Mouse (Mus musculus): ENCODE measurements around the gene Gda. TPM values are rescaled to one million over a fixed set of nuclear protein-coding genes. Genes with fewer than 3 reads are reported as not detected.

Gene Gda
- total and polyA plus RNA-seq, 3 experiments = 10.0 to 13.3 (median 11.6) TPM

DNA sequence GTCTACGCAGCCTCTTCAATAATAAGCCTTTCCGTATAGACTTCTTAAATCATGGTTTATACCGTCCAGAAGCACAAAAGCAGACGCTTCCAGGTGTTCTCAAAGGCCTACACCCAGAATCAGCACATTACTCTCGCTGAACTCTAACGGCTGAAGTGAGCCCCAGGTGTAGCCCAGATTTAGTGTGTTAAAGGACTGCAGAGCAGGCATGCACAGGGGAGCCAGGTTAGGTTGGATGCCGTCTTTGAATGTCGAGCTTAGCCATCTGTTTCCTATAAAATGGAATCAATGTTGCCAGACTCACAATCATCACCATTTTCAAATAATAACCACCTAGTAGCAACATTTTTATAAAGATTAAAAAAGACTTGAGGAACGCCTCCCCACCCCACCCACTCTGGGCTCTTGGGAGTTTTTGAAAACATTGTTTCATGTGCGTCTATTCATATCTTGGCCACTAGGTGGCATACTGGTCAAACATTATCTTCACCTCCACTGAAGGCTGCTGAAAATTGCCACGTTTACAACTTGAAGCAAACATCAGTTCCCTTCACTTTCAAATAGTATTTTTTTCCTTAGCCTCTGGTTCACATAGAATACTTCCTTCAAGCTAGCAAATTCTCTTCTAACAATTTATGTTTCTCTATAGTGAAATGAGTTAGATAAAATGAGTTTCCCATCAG is 100.0 kb downstream of the Gda start:
- no peak for DNase-seq

DNA sequence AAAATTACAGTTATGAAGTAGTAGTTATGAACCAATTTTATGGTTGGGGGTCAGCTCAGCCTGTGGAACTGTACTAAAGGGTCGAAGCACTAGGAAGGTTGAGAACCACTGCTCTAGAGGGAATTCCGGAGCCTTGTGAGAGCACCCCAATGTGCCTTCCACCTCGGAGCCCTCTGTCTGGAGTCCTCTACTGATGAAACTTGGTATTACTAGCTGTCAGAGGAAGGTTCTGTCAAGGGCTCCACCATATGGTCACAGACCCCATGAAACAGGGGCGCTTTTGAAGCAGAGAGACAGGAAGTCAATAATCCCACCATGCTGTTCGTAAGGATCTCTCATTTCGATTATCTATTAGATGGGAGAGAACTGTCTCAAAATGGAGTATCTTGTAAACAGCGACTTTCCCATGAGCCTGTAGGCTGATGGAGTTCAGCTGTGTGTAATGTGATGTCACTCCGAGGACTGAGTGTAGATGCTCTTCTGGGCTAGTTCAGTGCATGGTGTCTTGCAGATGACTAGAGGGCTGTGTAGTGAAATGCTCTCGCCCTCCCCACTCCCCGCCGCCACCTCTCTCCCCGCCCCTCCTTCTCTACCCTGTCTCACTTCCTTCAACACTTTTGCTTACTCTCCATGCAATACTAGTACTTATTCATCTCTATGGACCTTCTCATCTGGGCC is 100.7 kb downstream of the Gda start:
- DNase-seq = no peak

DNA sequence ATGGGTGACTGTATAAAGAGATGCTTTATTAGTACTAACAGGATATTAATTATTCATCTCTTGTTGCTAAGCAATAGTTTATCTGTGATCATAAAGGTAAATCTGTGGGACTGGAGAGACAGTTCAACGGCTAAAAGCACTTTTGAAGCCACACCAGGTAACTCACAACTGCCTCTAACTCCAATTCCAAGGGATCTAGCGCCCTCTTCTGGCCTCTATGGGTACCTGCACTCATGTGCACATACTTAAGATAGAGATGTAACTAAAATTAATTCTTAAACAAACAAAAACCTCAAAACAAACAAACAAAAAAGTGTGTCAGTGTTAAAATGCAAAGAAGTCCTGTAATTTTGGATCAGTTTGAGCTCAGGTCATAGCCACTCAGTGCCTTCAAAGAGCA is 101.9 kb downstream of the Gda start:
- DNase-seq = no peak

DNA sequence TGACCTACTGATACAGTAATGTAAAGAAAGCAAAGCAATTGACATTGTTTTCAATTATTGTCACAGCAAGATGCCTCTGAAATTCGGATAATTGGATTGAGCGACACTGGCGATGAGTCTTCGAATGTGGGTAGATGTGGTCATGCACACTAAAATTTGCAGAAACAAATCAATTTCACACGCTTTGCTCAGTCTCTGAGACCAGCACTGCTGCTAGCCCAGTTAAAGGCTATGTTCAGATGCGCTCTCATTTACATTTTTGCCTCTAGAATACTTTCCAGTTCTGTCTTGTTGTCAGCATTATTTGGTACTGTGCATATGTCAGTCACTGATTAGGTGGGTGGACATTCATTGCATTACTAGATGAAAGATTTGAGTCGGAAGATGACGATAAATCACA is 102.5 kb downstream of the Gda start:
- DNase-seq = no peak

DNA sequence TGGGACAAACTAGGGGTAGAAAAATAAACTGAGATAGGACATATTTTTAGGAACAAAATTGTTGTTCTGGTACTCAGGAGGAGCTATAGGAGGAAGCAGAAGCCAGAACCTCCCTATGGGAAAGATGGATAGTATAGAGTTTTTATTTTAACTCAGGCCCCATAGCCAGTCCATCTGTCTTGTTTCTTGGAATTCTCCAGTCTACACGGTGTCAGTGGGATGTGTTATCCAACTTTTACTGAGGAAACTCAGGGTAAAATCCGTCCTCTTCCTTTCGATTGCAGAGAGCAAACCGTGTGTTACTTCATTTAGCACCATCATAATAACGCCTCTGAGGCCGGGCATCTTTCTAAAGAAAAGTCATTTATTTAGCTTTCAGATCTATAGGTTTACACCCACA is 104.1 kb downstream of the Gda start:
- no peak for DNase-seq

DNA sequence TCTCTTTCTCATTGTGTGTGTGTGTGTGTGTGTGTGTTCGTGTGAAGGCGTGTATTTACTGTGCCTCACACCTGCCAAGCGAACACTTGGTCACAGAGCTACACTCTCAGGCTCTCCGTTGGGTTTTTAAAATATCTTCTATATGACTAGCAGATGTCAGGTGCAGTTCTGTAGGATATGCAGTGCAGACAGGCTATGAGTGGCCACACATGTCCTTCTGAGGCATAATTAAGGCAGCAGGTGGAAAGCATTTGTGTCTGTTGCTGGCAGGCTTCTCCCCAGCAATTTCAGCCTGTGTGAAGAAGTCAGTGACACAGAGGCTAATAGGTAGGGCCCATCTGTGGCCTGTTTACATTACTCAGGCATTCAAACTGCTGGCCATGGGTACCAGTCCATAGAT is 104.7 kb downstream of the Gda start:
- DNase-seq = no peak

DNA sequence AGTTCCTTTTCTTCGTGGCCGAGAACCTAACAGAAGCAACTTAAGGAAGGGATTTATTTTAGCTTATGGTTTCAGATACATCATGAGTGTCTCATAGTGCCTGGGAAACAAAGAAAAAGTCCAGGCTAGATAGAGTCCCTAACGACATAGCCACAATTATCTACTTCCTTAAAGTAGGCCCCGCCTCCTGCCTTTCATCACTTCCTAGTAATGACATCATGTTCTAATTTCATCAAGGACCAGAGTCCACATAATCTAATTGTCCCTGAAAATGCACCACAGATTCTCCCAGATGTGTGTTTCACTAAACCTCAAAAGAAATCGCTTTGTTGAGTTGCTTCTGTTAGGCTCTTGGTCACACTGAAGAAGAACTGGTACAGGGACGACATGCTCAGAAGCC is 115.5 kb downstream of the Gda start:
- DNase-seq = no peak

DNA sequence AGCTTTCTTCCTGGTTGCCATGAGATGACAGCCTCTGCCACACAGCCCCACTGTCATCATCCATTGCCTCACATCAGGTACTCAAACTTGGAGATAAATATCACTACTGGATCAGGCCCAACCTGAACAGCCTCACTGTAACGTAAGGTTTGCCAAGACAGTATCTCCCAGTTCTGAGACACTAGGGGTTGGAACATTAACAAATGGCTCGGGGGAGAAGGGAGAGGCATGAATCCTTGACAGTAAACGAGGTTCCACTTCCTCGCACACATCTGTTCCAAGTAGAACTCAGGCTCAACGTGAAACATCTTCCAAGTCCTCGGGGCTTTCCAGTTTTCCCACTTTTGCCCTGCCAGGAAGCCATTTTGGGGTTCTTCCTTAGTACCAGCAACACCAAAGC is 123.6 kb downstream of the Gda start:
- no peak for DNase-seq

DNA sequence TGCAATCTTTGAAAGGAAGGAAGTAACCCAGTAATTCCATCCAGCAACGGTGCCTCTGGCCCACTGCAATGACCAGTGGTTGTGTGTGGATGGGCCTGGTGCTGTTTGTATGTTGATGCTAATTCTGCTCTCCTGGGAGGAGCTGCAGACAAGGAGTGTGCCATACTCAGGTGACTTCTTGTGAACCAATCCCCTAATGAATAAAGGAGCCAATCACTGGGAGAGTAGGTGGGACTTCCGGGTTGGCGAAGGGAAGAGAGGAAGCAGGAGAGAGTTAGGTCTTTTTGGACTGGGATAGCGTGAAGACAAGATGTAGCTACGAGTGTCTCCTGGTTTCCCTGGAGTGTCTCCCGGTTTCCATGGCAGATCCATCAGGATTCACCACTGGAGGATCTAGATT is 126.6 kb downstream of the Gda start:
- no peak for DNase-seq

Other genes with a start within 250 kb of the Gda start
- 100 to 1,000 TPM; 171 to 173 TPM for gene Zfand5, start 201.2 kb downstream of the Gda start, total RNA-seq (2021)
- 61.3 and 69.8 TPM in 2 replicates for gene Zfand5, start 201.2 kb downstream of the Gda start, polyA plus RNA-seq (2012; rRNA removed)
- 10 to 100 TPM; 21.3 to 28.4 TPM for gene 1110059E24Rik, start 179.5 kb upstream of the Gda start, total RNA-seq (2021)
- gene 1110059E24Rik, start 179.5 kb upstream of the Gda start, polyA plus RNA-seq (2012; rRNA removed) = 0.33 and 0.60 TPM in 2 replicates
- 10 to 100 TPM; 39.3 to 41.6 TPM for gene Abhd17b, start 179.7 kb upstream of the Gda start, total RNA-seq (2021)
- gene Abhd17b, start 179.7 kb upstream of the Gda start, polyA plus RNA-seq (2012; rRNA removed) = 21.0 and 32.1 TPM in 2 replicates

All from adrenal gland, adult 2 months (tissue).